Mouse (Mus musculus): ENCODE data around the gene Srgap1. TPM values are rescaled to one million over a fixed set of nuclear protein-coding genes. Genes with fewer than 3 reads are reported as not detected.

The Srgap1 gene
- polyA plus RNA-seq, 1 experiment from 2014 or later = 30.7 TPM

Other genes with a start within 250 kb of the Srgap1 start
- 44.4 and 46.8 TPM in 2 replicates for gene Rxylt1, start 50.1 kb upstream of the Srgap1 start, polyA plus RNA-seq (2015; fragmentation: Nextera tagmentation; extraction: Ambion mirVana)